13 mouse cellular contexts compared by ENCODE assay signal in the genomic region with DNA sequence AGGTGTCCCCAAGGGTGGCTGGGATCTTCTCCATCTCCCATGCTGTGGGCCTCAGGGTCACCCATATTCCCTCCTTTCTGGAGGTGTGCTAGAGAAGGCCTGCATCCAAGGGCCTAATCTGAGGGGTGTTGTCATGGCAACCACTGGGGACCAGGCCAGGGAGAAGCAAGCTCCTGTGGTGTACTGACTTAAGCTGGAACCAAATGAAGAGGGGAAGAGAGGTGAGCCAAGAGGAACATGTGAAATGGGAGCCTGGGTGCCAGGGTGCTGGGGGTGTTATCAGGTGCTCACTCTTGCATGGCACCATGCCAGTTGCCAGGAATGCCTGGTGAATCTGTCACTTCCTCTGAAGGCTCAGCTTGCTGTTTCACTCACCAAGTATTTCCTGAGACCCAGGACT.
DNase-seq lines count a peak whose midpoint lies in the region; ATAC-seq and TF ChIP-seq lines count a peak whose summit lies in the region.
"Had no signal": no experiment of that assay in that cellular context is flagged by ENCODE, and none has a peak within 500 bp of the region (broad histone marks: within the 10 kb centered on the region; RNA-seq: fewer than 3 reads in every experiment).

No protein-coding gene starts in this region.

- H3K4me3 ChIP-seq in kidney, embryonic 14.5 days (ENCODE audit: low read length) = no peak overlapping the region
- no peak overlapping the region for H3K4me3 ChIP-seq in cerebellum, adult 2 months (replicated peaks; ENCODE audit: insufficient read depth, low read depth, low read length)
- H3K4me3 ChIP-seq in intestine, postnatal 0 days (ENCODE audit: low read depth, low read length) = no peak overlapping the region
- H3K4me3 ChIP-seq: embryonic facial prominence, embryonic 10.5 days; hindbrain, embryonic 12.5 days had no signal

- no peak for ATAC-seq in kidney, embryonic 14.5 days (ENCODE audit: low FRiP score, low TSS enrichment)
- ATAC-seq in intestine, postnatal 0 days = no peak
- ATAC-seq: forebrain, embryonic 16.5 days had no signal

- H3K4me2 ChIP-seq in kidney, embryonic 14.5 days (replicated peaks; ENCODE audit: low read depth, low read length) = no peak overlapping the region
- H3K4me2 ChIP-seq in intestine, postnatal 0 days (replicated peaks; ENCODE audit: low read depth) = no peak overlapping the region
- H3K4me2 ChIP-seq: hindbrain, embryonic 12.5 days; liver, embryonic 11.5 days had no signal

- no peaks in the 10 kb centered on the region for H3K36me3 ChIP-seq in kidney, embryonic 14.5 days (ENCODE audit: control insufficient read depth, insufficient read depth, low read length)
- no peaks in the 10 kb centered on the region for H3K36me3 ChIP-seq in intestine, postnatal 0 days (ENCODE audit: control insufficient read depth, insufficient read depth)
- H3K36me3 ChIP-seq: embryonic facial prominence, embryonic 10.5 days; hindbrain, embryonic 12.5 days had no signal

- H3K27ac ChIP-seq in kidney, embryonic 14.5 days (ENCODE audit: low read depth, low read length) = no peak overlapping the region
- peak overlapping the region; percentile 75 for H3K27ac ChIP-seq in cerebellum, adult 2 months (ENCODE audit: insufficient read depth, low read length)
- no peak overlapping the region for H3K27ac ChIP-seq in intestine, postnatal 0 days (ENCODE audit: low read depth, low read length)
- H3K27ac ChIP-seq: embryonic facial prominence, embryonic 10.5 days; hindbrain, embryonic 12.5 days had no signal

- no peaks in the 10 kb centered on the region for H3K9me3 ChIP-seq in kidney, embryonic 14.5 days (ENCODE audit: control insufficient read depth, low read length)
- H3K9me3 ChIP-seq in intestine, postnatal 0 days (ENCODE audit: control insufficient read depth) = no peaks in the 10 kb centered on the region
- H3K9me3 ChIP-seq: embryonic facial prominence, embryonic 10.5 days; hindbrain, embryonic 12.5 days had no signal

- no peak for TF ChIP-seq POLR2A in cerebellum, adult 2 months (IDR thresholded peaks at IDR 0.05; ENCODE audit: borderline replicate concordance, insufficient read depth, low read length)

- DNase-seq in adrenal gland, postnatal 25 days = peak; percentile 11
- no peak for DNase-seq in adrenal gland, postnatal 36 days
- DNase-seq in kidney, postnatal 14 days = peak; percentile 16
- DNase-seq in cerebellum, adult 2 months = peak; percentile 91 to 95
- DNase-seq in heart, postnatal 4 days = peak; percentile 35
- DNase-seq in urinary bladder, postnatal 4 days (ENCODE audit: low spot score in 2 of 2) = no peak
- DNase-seq: thymus, postnatal 36 days had no signal

- H3K4me1 ChIP-seq in kidney, embryonic 14.5 days (ENCODE audit: control insufficient read depth, insufficient read depth, low read length) = peaks cover 5% of the 10 kb centered on the region; the same call in 1 of the 2 replicates
- peaks cover 37% of the 10 kb centered on the region for H3K4me1 ChIP-seq in cerebellum, adult 2 months (ENCODE audit: control insufficient read depth, insufficient read depth, low read length)
- no peaks in the 10 kb centered on the region for H3K4me1 ChIP-seq in intestine, postnatal 0 days (replicated peaks; ENCODE audit: control insufficient read depth, insufficient read depth, low read length)

- no peak overlapping the region for H3K9ac ChIP-seq in kidney, embryonic 14.5 days (ENCODE audit: low read depth, low read length)
- H3K9ac ChIP-seq in intestine, postnatal 0 days (ENCODE audit: low read depth, low read length) = no peak overlapping the region
- H3K9ac ChIP-seq: hindbrain, embryonic 12.5 days had no signal

- no peak for TF ChIP-seq CTCF in cerebellum, adult 2 months (IDR thresholded peaks at IDR 0.05; ENCODE audit: borderline replicate concordance, insufficient read depth, low read depth, low read length)
- TF ChIP-seq CTCF in intestine, postnatal 0 days (IDR thresholded peaks at IDR 0.05; ENCODE audit: low read depth) = no peak

- no peaks in the 10 kb centered on the region for H3K27me3 ChIP-seq in kidney, embryonic 14.5 days (ENCODE audit: control insufficient read depth, insufficient read depth, low read length)
- no peaks in the 10 kb centered on the region for H3K27me3 ChIP-seq in cerebellum, adult 2 months (ENCODE audit: control insufficient read depth, insufficient read depth, low read length)
- no peaks in the 10 kb centered on the region for H3K27me3 ChIP-seq in intestine, postnatal 0 days (replicated peaks; ENCODE audit: control insufficient read depth, insufficient read depth, low read length)

Comparison
In these comparisons a context has a peak if more than half of its experiments do, and no peak if none do; other contexts are left out.
1. DNase-seq: peak in adrenal gland, postnatal 25 days (single experiment), kidney, postnatal 14 days (single experiment), cerebellum, adult 2 months (2 of 2) and heart, postnatal 4 days (single experiment); none in adrenal gland, postnatal 36 days (0 of 2) and urinary bladder, postnatal 4 days (0 of 2).